Mouse (Mus musculus): Measurements from ENCODE around the gene Wfdc6a. TPM values are rescaled to one million over a fixed set of nuclear protein-coding genes. Genes with fewer than 3 reads are reported as not detected.
A peak's percentile ranks its signal among the peaks of the same experiment; 100 is the strongest.

Gene Wfdc6a
- total and polyA plus RNA-seq, 2 experiments from 2014 or later: 0.19 to 0.31 TPM

GRCm38 (mm10) chr2:164564346-164564745, 20.9 kb downstream of the Wfdc6a start:
- Histone ChIP-seq H3K4me2 (ENCODE audit: low read depth, low read length) (no peak overlapping the region), H3K36me3 (ENCODE audit: insufficient read depth, low read length) (no peaks in the 10 kb centered on the region), H3K27me3 (ENCODE audit: insufficient read depth, low read length) (peaks cover 5% of the 10 kb centered on the region; the same call in 1 of the 2 replicates), H3K9me3 (ENCODE audit: low read length) (no peaks in the 10 kb centered on the region), H3K4me3 (ENCODE audit: low read length) (no peak overlapping the region), H3K9ac (replicated peaks; ENCODE audit: low read length) (0 out of 2 replicates have a peak overlapping the region, but pooled peaks have one; percentile 17), H3K4me1 (ENCODE audit: insufficient read depth, low read length) (peaks cover 5% of the 10 kb centered on the region; the same call in 1 of the 2 replicates), H3K27ac (no peak overlapping the region)
- TF ChIP-seq CTCF (IDR thresholded peaks at IDR 0.05; ENCODE audit: low read depth): no peak
- DNase-seq (ENCODE audit: low spot score): no peak
- ATAC-seq: no peak
- WGBS: 41% methylated on average over 5 of the region's 5 CpGs

GRCm38 (mm10) chr2:164563339-164564038, 21.8 kb downstream of the Wfdc6a start:
- Histone ChIP-seq H3K9me3 (ENCODE audit: low read length) (no peaks in the 10 kb centered on the region), H3K27me3 (ENCODE audit: insufficient read depth, low read length) (peaks cover 5% of the 10 kb centered on the region; the same call in 1 of the 2 replicates), H3K4me3 (ENCODE audit: low read length) (peak overlapping the region; percentile 43), H3K4me2 (ENCODE audit: low read depth, low read length) (peak overlapping the region; percentile 95), H3K36me3 (ENCODE audit: insufficient read depth, low read length) (no peaks in the 10 kb centered on the region), H3K4me1 (ENCODE audit: insufficient read depth, low read length) (peaks cover 5% of the 10 kb centered on the region; the same call in 1 of the 2 replicates), H3K27ac (no peak overlapping the region), H3K9ac (replicated peaks; ENCODE audit: low read length) (peak overlapping the region; percentile 44)
- ATAC-seq: peak; percentile 74
- WGBS: under 1% methylated on average over 31 of the region's 32 CpGs
- TF ChIP-seq CTCF (IDR thresholded peaks at IDR 0.05; ENCODE audit: low read depth): peak; percentile 81
- DNase-seq (ENCODE audit: low spot score): peak; percentile 81

DNA sequence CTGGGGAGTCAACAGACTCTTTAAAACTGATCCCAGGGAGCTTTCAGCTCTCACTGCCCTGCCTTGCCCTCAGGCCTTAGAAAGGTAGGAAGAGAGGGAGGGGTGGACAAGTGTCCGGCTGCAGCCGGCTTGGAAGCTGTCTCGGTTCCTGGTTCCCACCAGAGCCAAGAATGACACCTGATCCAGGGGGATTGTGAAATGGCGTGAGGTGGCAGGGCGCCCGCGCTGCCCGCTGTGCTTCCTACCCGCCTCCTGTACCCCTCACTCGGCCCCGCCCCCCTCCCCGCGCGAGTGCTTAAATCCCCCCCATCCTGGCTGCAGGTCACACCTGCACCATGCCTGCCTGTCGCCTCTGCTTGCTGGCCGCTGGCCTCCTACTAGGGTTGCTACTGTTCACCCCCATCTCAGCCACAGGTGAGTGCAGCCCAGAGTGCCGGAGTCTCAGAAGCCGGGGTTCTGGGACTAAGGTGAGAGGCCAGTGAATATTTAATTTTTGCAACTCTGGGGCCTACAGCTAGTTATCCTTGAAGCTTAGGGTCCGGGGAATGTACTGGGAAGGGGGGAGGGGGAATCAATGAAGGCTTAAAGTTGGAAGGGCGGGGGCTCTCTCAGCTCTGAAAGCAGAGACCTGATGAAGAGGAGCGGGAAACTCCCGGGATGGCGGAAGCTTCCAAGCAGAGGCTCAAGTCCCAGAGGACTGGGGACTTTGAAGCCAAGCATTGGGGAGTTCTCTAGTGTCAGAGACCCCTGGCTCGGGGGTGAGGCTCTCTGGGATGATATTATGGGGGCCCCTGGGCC, 22.7 kb downstream of the Wfdc6a start, which contains the start of gene Wfdc2:
Gene Wfdc2 (plus strand): TSS at position 23 of the 798 bp plus-strand sequence.
- no peak for ATAC-seq
- 3% methylated on average over 24 of the region's 24 CpGs for WGBS
- peak within 1 kb of the TSS; percentile 95 for H3K4me2 ChIP-seq (ENCODE audit: low read depth, low read length)
- no peaks in the 10 kb centered on the region for H3K36me3 ChIP-seq (ENCODE audit: insufficient read depth, low read length)
- H3K9ac ChIP-seq (replicated peaks; ENCODE audit: low read length): peak within 1 kb of the TSS; percentile 44
- H3K27ac ChIP-seq: no peak within 1 kb of the TSS
- no peak for DNase-seq (ENCODE audit: low spot score)
- TF ChIP-seq CTCF (IDR thresholded peaks at IDR 0.05; ENCODE audit: low read depth): no peak
- H3K9me3 ChIP-seq (ENCODE audit: low read length): no peaks in the 10 kb centered on the region
- peaks cover 5% of the 10 kb centered on the region; the same call in 1 of the 2 replicates for H3K27me3 ChIP-seq (ENCODE audit: insufficient read depth, low read length)
- peak within 1 kb of the TSS; percentile 43 for H3K4me3 ChIP-seq (ENCODE audit: low read length)
- peaks cover 5% of the 10 kb centered on the region; the same call in 1 of the 2 replicates for H3K4me1 ChIP-seq (ENCODE audit: insufficient read depth, low read length)

DNA sequence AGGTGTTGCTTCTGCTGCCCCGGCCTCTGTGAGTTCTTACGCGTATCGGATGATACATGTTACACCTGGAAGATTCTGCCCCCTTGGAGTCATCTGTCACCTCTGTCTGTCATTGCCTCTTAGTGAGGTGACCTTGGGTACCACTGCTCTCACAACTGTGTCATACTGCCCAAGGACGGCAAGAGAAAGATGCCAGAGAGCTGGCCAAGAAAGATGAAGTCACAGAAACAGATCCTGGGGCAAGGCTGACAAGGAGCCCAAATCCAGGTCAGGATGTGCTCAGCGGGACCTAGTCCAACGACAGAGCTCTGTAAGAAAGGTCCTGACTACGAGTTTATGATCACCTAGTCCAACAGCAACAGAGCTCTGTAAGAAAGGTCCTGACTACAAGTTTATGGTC, 25.1 kb downstream of the Wfdc6a start:
- H3K9me3 ChIP-seq (ENCODE audit: low read length): no peaks in the 10 kb centered on the region
- no peak overlapping the region for H3K27ac ChIP-seq
- no peak overlapping the region for H3K4me2 ChIP-seq (ENCODE audit: low read depth, low read length)
- H3K9ac ChIP-seq (replicated peaks; ENCODE audit: low read length): no peak overlapping the region
- H3K27me3 ChIP-seq (ENCODE audit: insufficient read depth, low read length): peaks cover 5% of the 10 kb centered on the region; the same call in 1 of the 2 replicates
- no peaks in the 10 kb centered on the region for H3K36me3 ChIP-seq (ENCODE audit: insufficient read depth, low read length)
- peaks cover 5% of the 10 kb centered on the region; the same call in 1 of the 2 replicates for H3K4me1 ChIP-seq (ENCODE audit: insufficient read depth, low read length)
- DNase-seq (ENCODE audit: low spot score): no peak
- ATAC-seq: no peak
- TF ChIP-seq CTCF (IDR thresholded peaks at IDR 0.05; ENCODE audit: low read depth): no peak
- H3K4me3 ChIP-seq (ENCODE audit: low read length): no peak overlapping the region
- WGBS: 89% methylated on average over 8 of the region's 8 CpGs

DNA sequence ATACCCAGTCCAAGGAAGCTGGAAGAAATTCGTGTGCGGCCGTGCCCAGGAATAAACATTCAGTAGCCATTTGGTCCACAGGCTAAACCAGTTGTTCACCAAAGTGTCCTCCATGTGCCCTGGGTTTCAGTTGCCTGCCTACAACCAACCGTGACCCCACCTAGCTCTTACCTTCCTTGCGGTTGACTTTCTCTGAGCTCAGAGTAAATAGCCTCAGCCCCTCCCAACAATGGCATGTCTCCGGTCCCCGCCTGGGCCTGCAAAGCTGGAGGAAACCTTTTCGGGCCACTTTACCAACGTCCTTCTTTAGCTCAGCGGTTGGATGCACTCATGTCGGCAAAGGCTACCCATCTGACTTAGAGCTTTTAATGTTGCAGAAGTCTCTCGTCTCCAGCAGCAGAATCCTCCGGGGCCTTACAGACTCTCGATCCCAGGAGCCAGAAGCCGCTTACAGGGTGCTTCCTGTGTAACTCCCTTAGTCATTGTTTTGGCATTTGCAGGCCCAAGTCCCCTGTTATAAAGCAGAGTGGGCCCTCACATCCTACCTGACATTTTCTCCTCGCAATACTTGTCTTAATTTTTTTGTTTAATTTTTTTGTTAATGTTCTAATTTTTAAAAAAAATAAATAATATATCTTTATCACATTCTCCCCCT, 26.1 kb downstream of the Wfdc6a start:
- Histone ChIP-seq H3K4me3 (ENCODE audit: low read length) (no peak overlapping the region), H3K4me1 (ENCODE audit: insufficient read depth, low read length) (peaks cover 5% of the 10 kb centered on the region; the same call in 1 of the 2 replicates), H3K9me3 (ENCODE audit: low read length) (no peaks in the 10 kb centered on the region), H3K27me3 (ENCODE audit: insufficient read depth, low read length) (no peaks in the 10 kb centered on the region), H3K9ac (replicated peaks; ENCODE audit: low read length) (no peak overlapping the region), H3K27ac (no peak overlapping the region), H3K36me3 (ENCODE audit: insufficient read depth, low read length) (no peaks in the 10 kb centered on the region), H3K4me2 (ENCODE audit: low read depth, low read length) (no peak overlapping the region)
- DNase-seq (ENCODE audit: low spot score): no peak
- no peak for ATAC-seq
- no peak for TF ChIP-seq CTCF (IDR thresholded peaks at IDR 0.05; ENCODE audit: low read depth)
- WGBS: 57% methylated on average over 16 of the region's 16 CpGs

- H3K4me1 ChIP-seq (ENCODE audit: insufficient read depth, low read length): peaks cover 2% of the 10 kb centered on the region; the same call in 1 of the 2 replicates
- 82% methylated on average over 8 of the region's 8 CpGs for WGBS
- H3K27ac ChIP-seq: no peak overlapping the region
- DNase-seq (ENCODE audit: low spot score) (no peak), ATAC-seq (no peak)
- H3K4me2 ChIP-seq (ENCODE audit: low read depth, low read length): no peak overlapping the region
- no peaks in the 10 kb centered on the region for H3K9me3 ChIP-seq (ENCODE audit: low read length)
- no peak for TF ChIP-seq CTCF (IDR thresholded peaks at IDR 0.05; ENCODE audit: low read depth)
- H3K9ac ChIP-seq (replicated peaks; ENCODE audit: low read length): no peak overlapping the region
- no peaks in the 10 kb centered on the region for H3K27me3 ChIP-seq (ENCODE audit: insufficient read depth, low read length)
- H3K4me3 ChIP-seq (ENCODE audit: low read length): no peak overlapping the region
- no peaks in the 10 kb centered on the region for H3K36me3 ChIP-seq (ENCODE audit: insufficient read depth, low read length)
These were observed 26.8 kb downstream of the Wfdc6a start for GRCm38 (mm10) chr2:164558426-164558825.

All from hindbrain, postnatal 0 days (tissue).